Mouse (Mus musculus) CH12F3 (cell line): Measurements from ENCODE around the gene Pcare.
"Not testable (repeated sequence)": the region's sequence is repeated elsewhere in the genome, so short reads cannot be mapped to it uniquely, and the experiment has no call there.

ENCODE experiments used
- in situ Hi-C: fragments of 300-500 bp; cut with MboI; formaldehyde crosslinking; loops from 2 replicates; pipeline ENCODE4 v1.14.3; 2020; ENCODE audit warnings: low sequenced_read_pairs

Pcare gene

DNA sequence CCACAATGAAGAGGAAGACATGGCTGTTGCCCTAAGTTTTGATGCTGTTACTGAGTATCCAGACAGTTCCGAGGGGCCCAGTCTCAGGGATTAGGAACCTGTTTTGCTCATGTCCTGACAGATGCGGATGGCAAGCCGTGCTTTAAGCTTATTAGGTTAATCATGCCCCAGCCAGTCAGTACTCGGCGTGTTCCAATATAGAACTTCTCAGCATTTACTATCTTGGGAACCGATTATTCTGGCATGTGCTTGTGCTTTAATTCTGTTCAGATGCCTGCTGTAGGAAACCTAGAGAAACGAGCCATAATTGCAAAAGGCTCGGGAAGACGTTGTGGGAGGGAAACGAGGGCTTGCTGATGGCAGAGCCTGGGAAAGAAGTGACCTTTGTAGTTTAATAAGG, at the start of gene Pcare:
Gene Pcare, minus strand, starts transcription at position 64 of the 400 bp plus-strand sequence.
- in situ Hi-C loops, result no loop called here

DNA sequence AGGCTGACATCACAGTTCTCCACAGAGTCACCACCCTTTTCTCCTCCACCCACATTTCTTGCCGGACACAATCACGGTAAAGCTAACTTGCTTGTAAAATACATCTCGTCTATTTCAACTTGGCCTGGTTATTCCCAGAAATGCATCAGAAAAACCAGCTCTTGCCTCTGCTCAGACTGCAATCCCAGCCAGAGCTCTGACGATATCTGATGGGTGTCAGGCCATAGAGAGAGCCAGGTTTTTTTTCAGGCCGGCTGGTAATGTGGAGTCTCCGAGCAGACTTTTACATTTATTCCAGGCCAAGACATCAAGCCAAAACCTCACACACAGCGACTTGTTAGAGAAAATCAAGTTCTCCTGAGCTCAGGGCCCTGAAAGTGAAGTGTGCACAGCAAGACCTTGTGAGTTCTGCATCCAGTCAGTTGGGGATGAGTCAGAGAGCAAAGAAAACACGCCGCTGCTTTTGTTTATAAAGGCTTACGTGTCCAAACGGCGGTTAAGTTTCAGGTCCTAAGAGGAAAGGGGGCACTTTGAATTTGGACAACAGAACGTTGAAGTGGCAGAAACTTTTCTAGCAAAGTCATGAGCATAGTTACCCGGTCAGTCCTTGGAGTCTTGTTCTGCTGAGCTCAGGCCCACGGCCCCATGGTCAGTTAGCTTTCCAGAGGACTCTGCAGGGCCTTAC, 43.0 kb upstream of the Pcare start:
- in situ Hi-C loops, result no loop called here

DNA sequence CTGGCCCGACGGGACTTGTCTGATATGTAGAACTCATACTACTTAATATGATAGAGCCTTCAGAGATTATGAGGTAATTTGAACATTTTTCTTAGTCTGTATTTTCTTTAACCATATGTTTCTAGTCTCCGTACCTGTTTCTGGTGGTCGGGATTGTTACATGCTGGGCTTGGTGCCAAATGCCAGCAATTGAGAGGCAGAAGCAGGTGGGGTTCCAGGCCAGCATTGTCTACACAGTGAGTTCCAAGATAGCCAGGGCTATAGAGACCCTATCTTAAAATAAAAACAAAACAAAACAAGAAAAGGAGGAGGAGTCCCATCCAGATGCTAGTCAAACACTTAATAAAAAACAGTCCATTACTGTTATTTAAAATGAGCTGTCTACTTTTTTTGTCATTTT, 38.9 kb upstream of the Pcare start:
- in situ Hi-C loops, result no loop called here

DNA sequence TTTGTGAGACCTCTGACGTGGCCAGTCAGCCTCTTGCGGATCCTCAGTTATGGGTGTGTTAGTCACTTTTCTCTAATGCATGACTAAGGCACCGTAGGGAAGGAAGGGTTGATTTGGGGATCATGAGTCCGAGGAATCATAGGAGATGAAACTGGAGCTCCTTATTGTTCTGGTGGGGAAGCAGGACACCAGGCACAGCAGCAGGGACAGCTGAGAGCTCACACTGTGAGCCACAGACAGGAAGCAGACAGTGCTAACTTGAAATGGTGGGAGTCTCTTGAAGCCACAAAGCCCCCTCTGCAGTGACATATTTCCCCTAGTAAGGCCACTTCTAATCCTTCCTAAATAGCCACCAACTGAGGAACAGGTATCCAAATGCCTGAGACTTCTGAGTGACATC, 38.4 kb upstream of the Pcare start:
- in situ Hi-C loops, result no loop called here

DNA sequence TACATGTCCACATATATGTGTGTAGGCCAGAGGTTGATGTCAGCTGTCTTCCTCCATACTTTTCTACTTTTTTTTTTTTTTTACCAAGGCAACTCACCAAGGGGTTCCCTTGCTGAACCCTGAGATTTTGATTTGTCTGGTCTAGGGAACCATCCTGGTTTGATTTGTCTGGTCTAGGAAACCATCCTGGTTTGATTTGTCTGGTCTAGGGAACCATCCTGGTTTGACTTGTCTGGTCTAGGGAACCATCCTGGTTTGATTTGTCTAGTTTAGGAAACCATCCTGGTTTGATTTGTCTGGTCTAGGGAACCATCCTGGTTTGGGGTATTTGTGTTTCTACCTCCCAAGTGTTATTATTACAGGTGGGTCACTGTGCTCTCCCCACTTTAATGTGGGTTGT, 33.8 kb upstream of the Pcare start:
- in situ Hi-C loops, result no loop called here

DNA sequence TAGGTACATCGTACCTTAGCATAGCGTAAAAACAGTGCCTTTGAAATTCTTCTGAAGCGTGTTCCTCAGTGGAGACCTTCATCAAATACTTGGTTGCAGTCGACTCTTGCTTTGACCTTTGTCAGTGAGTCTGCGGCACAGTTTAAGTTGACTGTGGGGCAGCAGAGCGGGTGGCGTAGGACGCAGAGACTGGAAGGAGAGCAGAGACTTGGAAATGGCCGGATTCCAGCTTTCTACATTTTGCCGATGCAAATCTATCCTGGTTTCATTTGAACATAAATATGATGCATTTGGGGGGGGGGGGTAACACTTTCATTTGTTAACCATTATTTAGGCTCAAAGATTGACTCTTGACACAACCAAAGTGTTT, 30.7 kb upstream of the Pcare start:
- in situ Hi-C loops, result no loop called here

DNA sequence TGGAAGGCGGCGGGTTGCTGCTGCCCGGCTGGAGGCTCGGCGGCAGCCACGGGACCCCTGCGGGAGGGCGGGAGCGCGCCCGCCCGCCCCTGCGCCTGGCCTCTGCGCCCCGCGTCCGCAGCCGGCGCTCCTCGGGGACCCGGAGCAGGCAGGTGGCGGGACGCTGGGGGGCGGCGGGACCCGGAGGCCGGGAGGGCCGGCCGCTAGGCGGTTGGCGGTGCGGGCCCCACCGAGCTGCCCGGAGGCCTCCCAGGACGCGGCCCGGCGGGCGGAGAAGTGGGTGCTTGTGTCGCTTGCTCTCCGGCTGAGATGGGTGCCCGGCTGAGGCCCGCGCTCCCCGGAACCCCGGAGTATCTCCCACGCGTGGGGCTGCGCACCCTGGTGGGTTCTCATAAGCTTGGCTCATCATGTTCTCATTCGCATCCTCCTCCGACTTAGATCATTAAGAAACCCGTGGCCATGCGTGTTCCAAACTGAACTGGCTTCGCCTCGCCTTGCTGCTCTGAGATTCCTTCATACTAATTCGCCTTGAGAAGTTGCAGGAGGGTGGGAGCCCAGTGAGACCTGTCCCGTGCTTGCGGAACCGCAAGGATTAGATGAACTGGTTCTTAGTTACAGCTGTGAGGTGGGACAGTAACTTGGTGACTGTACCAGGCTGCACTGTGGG, 30.1 kb upstream of the Pcare start:
- in situ Hi-C loops, result no loop called here

DNA sequence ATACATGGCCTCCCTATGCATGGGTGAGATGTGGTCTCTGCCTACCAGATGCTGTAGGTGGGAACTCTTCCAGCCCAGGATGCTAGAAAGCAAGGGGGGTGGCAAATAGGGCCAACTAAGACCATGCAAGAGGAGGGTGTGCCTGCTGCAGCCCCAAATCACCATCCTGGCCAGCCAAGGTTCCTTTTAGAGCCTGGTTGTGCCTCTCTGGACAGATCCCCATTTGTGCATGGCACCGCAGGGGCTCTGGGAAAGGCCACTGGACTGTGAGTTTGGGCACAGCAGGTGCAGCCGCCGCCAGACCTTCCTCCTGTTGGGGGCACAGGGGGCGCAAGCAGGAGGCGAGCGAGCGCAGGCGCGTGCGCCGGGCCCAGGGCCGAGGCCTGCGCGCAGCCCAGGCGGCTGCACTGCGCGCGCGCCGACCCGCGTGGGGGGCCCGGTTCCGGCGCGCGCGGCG, 29.6 kb upstream of the Pcare start:
- in situ Hi-C loops, result no loop called here

DNA sequence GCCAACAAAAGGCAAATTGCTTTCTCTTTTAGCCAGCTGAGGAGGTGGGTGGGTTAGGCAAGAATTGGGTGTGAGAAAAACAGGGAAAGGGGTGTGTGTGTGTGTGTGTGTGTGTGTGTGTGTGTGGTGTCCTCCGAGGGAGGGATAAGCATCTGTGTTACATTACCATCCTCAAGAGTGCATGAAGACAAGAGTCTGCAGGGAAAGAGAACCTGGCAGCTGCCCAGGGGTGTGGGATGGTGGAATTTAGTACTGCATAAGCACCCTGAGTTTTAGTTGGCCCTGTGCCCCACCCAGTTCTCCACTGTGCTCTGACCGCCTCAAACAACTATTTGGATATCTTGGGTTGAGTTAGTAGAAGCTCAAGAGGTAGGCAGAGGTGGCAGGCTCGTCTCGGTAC, 28.3 kb upstream of the Pcare start:
- in situ Hi-C loops, result no loop called here

DNA sequence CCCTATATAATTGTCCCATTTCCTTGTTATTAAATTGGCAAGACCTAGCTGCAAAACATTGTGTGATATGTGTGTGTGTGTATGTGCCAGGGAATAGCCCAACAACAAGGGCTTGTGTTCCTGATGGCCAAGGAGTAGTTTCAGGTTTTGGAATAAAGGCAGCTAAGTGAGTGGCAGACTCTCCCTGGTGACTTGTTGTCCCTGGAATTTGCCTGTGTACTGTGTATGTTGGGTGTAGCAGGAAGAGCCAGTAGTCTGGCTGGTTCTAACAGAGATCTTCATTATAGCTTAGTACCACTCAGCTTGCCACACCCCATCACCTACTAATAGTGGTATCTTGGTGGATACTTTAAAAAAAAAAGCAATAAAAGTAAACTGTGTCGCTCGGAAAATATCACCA, 27.8 kb upstream of the Pcare start:
- in situ Hi-C loops, result no loop called here

DNA sequence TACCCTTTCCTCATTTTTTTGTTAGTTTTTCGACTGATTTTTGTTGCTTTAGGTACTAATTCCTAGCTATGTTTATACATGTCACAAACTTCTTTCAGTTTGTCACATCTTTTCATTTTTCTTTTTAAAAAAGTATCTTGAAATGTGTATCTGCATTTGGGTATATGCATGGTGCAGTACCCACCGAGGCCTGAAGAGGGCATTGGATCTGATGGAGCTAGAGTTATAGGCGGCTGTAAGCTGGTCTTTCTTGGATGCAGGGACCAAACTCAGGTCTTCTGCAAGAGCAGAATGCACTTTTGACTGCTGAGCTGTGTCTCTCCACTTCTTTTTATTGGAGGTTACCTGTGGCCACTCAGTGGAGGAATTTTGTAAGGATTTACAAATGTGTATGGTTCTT, 26.0 kb upstream of the Pcare start:
- in situ Hi-C loops, result no loop called here

DNA sequence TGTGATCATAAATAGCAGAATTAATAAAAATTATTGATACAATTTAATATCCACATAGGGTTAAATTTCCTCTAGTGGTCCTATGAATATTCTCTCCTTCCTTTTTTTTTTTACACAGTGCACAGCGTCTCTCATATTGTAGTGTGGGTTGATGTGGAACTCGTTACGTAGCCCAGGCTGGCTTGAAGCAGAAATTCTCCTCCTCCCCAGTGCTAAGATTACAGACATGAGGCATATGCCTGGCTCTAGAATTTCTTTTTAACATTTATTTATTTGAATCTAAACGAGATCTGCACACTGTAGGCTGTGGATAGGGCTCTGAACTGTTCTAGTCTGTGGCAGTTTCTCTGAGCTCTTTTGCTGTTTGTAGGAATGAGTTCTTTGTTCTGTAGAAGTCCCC, 22.6 kb upstream of the Pcare start:
- in situ Hi-C loops, result no loop called here

DNA sequence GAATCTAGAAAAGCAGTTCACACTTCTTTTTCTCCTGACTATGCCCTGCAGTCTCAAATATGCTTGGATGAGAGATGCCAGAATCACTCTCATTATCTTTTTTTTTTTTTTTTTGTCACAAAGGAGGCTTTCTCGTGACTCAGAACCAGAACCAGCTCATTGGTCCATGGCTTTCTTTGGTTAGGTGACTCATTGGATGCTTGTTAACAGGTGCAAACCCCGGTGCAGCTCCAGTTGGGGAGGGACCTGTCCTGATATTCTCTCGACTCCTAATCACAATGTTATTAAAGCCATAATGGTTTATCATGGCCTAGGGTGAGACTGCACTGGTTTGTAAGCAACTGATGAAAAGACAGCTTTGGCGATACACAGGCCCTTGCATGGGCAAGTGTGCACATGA, 21.5 kb upstream of the Pcare start:
- in situ Hi-C loops, result no loop called here

DNA sequence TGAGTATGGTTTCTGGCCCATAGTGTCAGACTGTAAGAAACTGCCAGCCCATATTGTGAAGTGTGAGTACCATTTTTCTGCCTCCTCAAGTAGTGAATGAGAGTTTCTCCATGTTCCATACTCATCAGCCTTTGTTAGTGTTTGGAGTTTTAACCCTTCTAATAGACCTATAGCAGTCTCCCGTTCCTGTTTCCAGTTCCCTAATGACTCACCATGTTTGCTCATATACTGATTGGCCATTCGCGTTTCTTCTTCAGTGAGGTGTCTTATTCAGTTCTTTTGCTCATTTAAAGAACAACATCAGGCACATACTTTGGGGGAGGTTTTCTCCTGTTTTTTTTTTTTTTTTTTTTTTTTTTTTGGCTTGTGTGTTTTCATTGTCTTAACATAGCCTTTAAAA, 18.0 kb upstream of the Pcare start:
- in situ Hi-C loops, result no loop called here

DNA sequence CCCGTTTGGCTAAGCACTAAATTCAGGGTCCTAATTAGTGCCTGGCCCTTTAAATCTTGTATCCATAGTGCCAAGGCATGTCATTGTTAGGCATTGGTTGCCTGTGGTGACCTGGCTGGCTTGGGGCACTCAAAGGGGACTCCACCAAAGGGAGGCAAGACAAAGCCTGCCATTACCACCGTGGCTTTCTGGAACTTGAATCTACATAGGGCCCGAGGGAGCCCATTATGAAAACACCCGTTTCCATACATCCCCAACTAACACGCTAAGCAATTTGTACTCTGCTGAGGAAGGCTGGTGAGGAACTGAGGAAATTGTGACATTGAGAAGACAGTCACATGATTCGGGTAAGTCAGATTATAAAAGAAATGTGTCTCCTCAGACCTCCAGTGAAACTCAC, 16.9 kb upstream of the Pcare start:
- in situ Hi-C loops, result no loop called here

DNA sequence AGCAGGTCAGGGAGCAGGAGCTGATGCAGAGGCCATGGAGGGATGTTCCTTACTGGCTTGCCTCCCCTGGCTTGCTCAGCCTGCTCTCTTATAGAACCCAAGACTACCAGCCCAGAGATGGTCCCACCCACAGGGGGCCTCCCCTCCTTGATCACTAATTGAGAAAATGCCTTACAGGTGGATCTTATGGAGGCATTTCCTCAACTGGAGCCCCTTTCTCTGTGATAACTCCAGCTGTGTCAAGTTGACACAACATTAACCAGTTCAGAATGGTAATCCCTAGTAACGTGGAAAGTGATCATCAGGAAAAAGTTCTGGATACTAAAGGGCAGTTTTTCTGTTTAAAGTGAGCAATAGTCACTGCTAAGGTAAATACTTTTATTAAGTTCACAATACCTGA, 15.5 kb upstream of the Pcare start, which contains the start of gene Clip4:
Gene Clip4, plus strand, starts transcription at position 301 of the 400 bp plus-strand sequence.
- in situ Hi-C loops, result not testable (repeated sequence)

DNA sequence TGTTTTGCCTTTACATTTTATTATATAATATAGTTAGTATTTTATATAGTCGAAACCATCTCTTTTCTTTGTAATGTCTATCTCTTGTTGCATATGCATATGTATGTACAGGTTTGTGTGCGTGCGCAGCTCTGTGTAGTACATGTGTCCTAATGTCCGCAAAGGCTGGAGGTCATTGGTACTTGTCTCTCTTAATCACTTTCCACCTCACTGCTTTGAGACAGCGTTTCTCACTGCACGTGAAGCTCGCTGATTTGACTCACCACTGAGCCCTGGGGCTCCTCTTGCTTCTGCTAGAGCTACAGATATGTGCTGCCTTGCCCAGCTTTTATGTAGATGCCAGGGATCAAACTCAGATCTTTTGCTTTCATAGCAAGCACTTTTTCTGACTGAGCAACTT, 7.8 kb upstream of the Pcare start:
- in situ Hi-C loops, result no loop called here

DNA sequence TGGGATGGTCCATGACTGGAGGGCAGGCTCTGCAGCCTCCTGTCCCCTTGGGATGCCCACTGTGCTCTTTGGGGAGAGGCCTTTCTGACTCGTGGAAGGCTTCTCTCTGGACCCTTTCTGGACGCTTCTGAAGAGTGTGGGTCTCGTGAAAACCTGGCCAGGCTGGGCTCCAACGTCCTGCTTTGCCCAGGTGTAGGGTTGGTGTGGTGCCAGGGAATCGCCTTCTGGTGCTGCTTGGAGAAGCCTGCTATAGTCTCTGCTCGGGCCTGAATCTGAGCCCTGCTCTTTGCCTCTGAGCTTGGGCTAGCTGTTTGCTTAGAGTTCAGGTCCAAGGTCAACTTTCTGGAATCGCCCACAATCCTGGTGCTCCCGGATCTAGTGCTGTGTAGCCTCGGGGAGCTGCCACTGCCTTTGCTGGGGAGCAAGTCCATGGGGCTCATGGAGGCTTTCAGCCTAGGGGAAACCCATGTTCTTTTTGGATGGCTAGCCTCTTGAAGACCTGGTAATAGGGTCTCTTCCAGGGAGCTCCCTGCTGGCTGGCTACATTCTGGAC, 3.0 kb downstream of the Pcare start:
- in situ Hi-C loops, result no loop called here

DNA sequence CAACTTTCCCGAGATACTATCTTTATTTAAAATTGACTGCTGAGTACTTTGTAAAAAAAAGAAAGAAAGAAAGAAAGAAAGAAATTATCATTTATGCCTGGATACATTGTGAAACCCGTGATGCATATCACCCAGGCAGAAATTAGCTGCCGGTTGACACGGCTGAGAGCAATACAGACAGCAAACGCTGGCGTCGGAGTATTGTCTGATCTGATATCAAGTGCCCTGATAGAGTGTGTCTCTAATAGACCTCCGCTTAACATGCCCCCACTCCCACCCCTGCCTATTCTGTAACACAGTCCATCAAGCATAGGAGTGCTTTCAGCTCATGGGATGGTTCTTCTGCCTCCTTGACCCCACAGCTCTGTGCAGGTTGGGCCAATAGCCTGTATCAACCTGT, 5.1 kb downstream of the Pcare start:
- in situ Hi-C loops, result no loop called here

DNA sequence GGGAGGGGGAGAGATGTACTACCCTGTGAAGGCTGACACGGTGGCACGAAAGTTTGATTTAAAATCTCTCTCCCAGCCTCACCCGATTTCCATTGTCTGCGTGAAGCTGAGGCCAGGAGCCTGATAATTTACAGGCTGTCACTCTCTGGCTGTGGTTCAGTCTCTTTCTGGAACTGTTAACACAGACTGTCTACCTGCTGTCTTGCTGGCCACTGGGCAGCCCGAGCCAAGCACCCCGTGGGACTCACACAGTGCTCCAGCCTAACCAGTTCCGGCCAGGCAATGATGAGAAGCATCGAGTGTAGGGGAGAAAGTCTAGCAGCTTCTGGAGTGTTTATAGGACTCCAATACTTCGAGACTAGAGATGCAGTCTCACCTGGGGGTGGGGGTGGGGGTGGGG, 6.6 kb downstream of the Pcare start:
- in situ Hi-C loops, result no loop called here

DNA sequence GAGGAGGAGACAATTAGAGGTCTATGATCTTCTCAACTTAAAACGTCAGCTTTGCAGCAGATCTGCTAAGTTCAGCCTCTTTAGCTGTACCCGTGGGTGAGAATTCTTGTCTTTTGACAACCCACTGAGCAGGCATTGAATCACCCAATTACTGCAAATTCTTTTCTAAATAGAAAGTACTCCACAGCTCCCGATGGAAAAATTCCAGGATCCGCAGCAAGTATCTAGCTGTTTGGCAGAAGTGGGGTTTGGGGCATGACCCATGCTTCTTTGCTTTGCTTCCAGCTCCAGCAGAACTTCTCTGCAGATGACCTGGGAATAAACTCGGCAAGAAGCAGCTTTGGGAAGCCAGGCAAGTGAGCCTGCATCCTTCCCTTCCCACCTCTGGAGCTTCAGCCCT, 9.8 kb downstream of the Pcare start:
- in situ Hi-C loops, result no loop called here

DNA sequence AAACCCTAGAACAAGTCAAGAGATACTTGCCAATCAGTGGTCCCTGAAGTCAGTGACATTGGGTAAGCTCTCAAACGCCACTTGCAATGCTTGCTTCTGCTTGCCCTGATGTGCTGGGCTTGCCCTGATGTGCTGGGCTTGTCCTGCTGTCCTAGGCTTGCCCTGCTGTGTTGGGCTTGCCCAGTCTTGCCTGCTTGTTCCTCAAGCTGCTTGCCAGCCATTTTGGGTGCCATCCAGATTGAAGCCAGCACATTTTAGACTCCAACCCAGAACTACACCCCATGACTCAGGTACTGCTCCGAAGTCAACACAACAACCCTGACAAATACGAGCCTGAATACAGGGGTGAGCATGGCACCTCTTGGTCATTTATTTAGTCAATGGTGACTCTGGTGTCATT, 10.5 kb downstream of the Pcare start:
- in situ Hi-C loops, result no loop called here

DNA sequence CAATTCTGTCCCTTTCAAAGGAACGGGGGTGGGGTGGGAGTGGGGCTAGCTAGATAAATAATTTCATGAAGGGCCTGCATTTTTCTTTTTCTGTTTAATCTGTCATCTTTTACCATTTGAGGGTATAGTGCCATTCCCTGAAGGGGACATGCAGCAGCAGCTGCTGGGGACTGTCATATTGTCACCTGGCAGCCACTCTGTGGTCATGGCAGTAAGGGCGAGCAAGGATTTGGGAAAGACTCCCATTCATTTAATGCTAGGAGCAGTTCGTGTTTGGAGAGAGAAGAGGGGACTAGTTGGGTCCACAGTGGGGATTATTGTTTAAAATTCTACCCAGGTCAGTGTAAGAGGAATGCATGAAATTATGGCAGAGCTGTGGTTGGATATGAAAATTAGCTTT, 16.3 kb downstream of the Pcare start:
- in situ Hi-C loops, result no loop called here
